Mouse (Mus musculus): ENCODE data around the gene Fam3b.

The Fam3b gene

DNA sequence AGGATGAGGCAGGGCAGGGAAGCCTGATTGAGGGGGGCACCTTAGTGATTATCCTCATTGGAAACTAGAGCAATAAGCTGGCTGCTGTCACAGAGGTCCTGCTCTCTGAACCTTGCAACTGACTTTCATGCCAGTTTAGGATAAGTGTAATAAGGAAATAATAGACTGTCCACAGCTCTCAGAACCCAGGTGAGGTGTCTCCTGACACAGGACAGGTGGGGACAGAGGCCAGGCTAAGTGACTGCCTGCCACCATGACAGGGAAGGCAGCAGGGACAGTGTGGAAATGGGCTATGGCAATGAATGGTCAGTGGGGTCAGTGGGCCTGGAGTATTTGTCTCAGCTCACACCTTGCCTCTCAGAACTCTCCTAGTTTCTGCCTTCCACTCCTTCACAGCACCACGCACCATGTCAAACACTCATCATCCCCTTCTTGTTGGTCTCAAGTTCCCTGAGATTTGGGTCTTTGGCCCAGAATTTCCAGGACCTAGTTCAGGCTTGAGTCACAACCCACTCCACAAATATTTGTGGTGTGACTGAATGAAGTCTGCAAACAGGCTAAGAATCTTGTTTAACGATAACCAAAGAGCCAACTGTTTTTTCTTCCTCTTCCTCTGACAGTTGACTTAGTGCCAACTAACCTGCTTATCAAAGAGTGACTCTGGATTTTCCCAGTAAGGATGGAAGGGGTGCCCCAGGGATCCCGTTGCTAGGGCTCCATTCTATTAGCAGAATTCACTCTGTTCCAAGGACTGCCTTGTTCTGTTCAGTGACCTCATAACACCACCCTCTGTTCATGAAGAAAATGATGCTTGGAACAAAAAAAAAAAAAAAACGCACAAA, at the start of gene Fam3b:
TSS of gene Fam3b (minus strand) at position 718 of the 842 bp plus-strand sequence.
- no peak for DNase-seq

GRCm38 (mm10) chr16:97544340-97544739, 29.7 kb upstream of the Fam3b start:
- DNase-seq = no peak

DNA sequence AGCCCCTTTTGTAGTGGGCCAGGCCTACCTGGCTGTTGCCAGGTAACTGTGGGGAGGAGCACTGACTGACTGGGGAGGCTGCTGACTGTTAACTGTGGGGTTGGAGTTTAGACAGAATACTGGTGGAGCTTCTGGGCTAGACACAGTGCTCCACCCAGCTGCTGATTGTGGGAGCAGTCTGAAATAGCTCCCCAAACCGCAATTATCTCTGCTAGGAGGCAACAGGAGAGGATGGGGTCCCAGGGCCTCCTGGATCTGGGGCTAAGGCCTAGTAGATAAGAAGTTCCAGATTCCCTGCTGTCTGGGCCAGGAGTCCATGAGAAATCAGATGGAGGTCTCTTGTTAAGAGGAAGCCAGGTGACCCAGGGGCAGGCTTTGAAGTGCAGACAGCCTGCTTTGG, 22.2 kb upstream of the Fam3b start:
- no peak for DNase-seq

- peak; percentile 52 for DNase-seq
Measured at GRCm38 (mm10) chr16:97535808-97536413, 21.3 kb upstream of the Fam3b start.

DNA sequence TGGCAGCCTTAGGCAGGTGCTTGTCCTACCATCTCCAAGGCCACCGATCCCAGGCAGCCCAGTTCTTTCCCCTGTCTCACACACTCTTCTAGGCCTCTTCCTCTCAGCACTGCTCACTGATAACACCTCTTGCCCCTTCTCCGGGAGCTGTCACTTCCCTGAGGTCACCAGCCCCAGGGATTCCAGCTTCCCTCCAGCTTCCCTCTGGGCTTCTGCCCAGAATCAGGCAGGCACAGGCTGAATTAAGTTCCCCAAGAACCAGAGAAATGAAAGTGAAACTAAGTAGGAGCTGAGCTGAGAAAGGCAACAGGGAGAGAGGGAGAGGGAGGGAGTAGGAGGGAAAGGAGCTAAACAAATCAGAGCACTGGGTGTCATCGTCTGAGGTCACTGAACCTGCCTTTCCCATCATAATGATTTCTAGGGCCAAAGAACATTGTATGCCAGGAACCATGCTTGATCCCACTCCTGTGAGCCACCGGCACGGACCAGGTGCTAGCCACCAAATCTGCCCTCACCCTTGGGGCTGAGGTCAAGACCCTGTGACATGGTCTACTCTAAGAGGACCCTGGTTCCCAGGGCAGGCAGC, 20.4 kb upstream of the Fam3b start:
- peak; percentile 47 for DNase-seq

DNA sequence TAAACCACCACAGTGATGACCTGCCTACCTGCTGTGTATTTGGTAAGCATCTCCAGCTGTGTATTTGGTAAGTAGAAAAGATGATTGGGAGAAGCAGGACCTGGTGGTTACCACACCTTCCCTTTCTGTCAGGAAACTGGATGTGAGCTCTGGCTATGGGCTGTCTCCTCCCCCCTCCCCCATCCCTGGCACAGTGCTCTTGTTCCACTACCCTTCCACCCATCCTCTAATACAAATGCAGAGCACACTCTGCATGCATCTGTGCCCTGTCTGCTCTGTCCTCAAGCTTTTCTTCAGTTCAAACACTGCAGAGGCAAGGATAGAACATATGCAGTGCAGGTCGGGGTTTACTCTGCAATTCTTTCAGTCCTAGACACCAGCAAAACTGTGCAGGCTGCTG, 19.8 kb upstream of the Fam3b start:
- no peak for DNase-seq

GRCm38 (mm10) chr16:97533751-97534150, 19.1 kb upstream of the Fam3b start:
- DNase-seq = no peak

DNA sequence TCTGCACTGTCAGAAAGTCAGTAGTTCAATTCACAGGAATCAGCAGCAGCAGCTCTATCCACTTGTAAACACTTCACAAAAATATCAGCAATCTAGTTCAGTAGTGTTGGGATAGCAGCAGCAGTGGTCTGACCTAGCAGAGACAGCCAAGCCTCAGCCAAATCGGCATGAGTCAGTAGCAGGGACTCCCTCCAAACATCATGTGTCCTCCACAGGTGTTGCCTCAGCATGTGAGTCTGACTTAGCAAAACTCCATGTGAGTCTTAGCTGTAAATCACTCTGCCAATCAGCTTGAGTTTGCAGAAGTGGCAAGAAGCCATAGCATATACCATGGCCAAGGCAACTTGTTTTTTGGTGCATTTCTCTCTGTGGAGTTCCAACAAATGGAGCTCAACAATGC, 18.5 kb upstream of the Fam3b start:
- DNase-seq = no peak

GRCm38 (mm10) chr16:97529241-97529640, 14.6 kb upstream of the Fam3b start:
- no peak for DNase-seq

GRCm38 (mm10) chr16:97523024-97523423, 8.4 kb upstream of the Fam3b start:
- peak; percentile 24 for DNase-seq

DNA sequence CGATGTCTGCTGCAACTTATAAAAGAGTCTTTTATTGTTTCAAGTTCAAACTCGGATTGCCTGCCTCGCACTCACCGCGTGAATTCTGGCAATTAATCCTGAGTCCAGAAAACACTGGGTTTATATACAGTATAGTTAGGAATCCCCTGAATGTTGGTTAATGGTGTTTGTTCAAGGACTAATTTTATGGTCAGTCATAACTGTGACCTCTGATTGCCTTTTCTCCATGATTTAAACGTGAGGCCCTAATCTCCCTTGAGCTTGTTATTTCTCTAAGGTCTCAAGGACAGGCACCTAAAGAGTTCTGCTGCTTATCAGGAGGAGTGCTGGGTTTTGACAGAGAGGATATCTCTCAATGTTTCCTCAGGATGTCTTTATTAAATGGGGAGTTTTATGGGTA, 7.4 kb upstream of the Fam3b start:
- DNase-seq = no peak

DNA sequence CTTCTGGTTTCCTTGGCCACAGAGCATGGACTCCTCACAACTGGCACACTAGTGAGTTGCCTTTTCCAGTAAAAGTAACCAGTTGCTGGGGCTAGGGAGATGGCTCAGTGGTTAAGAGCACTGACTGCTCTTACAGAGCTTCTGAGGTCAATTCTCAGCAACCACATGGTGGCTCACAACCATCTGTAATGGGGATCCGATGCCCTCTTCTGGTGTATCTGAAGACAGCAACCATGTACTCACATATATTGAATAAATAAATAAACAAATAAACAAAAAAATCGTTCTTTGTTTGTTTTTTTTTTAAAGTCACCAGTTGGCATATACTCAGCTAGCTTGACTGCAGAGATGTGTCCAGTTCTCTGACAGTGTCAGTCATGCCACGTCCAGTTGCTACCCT, 1.7 kb upstream of the Fam3b start:
- DNase-seq = no peak

DNA sequence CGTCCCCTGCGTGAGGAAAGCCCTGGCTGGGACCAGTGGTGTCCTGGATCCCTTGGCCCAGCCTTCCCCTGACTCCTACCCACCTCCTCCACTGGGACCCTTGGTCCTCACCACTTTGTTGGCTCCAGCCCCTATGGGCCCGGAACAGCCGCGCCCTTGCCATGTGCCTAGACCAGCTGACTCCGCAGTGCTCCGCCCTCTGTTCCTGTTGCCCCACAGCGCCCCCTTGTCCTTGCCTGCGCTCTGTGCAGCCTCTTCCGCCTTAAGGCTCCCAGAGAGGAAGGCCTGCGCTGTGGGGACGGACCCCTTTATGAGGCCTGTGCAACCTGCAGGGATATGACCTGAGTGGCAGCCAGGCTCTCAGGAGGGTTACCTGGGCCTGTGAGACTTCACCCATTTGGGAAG, 2.3 kb downstream of the Fam3b start:
- DNase-seq = no peak

DNA sequence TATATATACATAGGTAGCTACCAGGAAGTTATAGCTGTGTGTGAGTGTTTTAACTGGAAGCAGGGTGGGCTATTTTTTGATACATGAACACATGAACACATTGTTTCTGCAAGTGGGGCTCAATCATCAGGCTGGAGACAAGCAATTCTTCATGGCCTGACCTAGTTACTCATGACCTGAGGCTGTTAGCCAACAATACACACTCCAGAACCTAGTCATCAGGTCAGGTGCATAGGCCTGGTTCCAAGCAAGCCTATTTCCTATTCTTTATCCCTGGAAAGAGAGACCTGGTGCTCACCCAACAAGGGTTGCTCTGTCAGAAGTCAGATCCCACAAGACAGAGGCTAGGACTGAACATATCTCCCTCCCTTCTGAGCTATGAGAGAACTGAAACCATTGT, 3.1 kb downstream of the Fam3b start:
- DNase-seq = no peak

GRCm38 (mm10) chr16:97510849-97511248, 3.8 kb downstream of the Fam3b start:
- no peak for DNase-seq

- DNase-seq = no peak
Measured at GRCm38 (mm10) chr16:97507783-97508182, 6.8 kb downstream of the Fam3b start.

DNA sequence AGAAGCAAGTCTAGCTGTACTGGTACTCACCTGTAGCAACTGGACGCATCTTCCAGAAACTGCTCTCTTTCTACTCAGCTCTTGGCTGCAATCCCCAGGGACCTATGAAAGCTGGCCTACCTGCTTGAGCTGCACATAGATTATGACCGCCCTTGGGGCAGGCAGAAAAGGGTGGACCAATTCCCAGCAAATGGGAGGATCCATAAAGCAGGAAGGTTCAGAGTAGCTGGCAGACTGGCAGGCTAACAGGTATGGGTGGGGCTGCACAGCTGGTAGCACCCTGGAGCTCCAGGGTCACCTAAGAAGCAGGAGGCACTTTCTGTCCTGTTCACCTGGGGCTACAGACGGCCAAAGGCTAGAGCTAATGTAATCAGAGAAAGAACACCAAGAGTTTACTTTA, 9.8 kb downstream of the Fam3b start:
- DNase-seq = no peak

DNA sequence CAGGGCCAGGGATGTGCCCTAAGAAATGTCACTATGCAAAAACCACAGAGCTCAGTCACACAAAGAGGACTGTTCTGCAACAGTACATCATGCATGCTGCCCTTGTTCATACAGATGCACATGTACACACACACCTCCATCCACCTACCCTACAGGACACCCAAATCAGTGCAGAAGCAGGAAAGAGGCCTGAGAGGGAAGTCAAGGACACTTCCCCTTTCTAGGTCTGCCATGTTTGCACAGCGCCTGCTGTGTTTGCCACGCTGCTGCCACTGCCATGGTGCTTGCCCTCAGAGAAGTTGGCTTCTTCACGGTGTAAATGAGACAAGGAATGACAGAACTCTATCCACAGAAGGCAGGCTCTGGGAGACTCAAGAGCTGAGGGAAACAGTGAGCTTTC, 10.8 kb downstream of the Fam3b start:
- DNase-seq = no peak

GRCm38 (mm10) chr16:97500901-97501300, 13.7 kb downstream of the Fam3b start:
- DNase-seq = no peak

DNA sequence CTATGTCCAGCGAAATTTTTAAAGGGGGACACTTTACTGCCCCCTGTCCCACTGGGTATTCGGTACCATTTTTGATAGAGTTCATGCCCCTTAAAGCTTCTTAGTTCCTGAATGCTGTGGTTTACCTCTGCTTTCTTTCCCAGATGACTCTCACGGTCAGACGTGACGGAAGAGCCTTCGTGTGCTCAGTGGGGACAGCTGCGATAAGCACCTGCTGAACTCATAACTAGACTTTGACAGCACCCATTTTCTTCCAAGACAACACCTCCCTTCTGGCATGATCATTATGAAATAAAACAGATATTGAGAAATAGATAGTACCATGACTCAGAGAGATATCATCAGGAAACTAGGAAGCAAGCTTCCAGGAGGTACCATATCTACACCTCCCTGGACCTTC, 15.2 kb downstream of the Fam3b start:
- DNase-seq = no peak

- DNase-seq = no peak
Measured at GRCm38 (mm10) chr16:97498139-97498538, 16.5 kb downstream of the Fam3b start.

DNA sequence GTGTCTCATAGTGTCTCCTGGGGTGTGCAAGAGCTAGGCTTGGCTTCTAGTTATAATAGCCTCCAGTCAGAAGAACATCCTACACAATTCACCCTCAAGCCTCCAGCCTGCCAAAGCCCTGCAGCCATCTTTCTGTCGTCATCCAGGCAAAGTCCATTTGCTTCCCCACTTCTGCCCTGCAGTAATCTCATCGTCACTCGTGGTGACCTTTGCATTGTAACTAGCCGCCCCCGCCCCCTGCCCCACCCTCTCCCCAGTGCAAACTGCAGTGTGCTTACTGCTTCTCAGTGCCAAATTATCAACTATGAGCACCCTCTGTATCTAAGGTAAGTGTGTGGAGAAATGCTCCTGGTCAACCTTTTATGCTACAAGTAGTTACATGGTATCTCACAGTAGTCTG, 16.9 kb downstream of the Fam3b start:
- DNase-seq = no peak

- DNase-seq = no peak
Measured at GRCm38 (mm10) chr16:97496026-97496425, 18.6 kb downstream of the Fam3b start.

DNA sequence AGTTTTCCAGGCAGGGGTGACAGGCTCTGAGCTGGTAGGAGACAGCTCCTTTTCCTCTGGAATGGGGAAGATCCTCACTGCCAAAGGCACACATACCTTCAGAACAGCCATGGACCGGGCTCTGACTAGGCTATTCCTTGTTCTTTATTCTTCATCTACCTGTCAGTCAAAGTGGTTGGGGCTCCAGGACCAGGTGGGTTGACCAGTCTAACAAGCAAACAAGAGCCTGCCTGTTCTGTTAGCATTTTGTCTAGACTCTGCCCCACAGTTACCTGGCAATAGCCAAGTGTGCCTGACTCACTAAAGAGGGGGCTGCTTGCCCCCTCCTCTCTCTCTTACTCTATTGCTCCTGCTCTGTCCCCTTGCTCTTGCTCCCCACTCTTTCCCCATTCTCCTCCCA, 22.2 kb downstream of the Fam3b start:
- no peak for DNase-seq

All from right cerebral cortex, adult 18-20 months (tissue).